Mouse (Mus musculus): ENCODE data around the gene Myo1d. TPM values are rescaled to one million over a fixed set of nuclear protein-coding genes. Genes with fewer than 3 reads are reported as not detected.

The Myo1d gene
- polyA plus RNA-seq, 3 experiments from 2014 or later: 0.71 to 0.86 (median 0.77) TPM

DNA sequence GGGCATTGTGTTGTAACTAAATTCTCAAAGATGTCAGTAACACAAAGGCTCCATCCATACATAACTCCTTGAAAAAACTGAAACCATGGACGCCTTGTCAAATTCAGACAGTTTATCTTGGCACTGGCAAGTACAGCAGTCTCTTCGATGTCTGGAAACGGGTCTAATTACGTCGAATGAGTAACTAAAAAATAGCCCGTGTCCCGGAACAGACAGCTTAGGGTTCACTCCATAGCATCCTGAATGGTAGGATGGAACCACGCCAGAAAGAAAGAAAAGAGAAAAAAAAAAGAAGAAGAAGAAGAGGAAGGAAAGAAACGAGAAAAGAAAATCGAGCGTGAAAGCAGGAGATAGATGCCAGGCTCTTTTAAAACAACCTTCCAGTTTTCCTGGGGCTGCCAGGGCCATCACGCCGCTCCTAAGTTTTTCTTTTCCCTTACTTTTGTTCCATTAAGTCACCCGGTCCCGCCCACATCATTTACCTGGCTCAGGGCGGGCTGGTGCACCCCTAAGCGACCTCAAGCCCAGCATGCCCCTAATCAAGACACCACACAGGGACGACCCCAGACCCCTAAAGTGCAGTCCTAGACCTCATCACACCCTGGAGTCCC lies 804 bp downstream of the Myo1d start:
- ATAC-seq: peak; percentile 20

DNA sequence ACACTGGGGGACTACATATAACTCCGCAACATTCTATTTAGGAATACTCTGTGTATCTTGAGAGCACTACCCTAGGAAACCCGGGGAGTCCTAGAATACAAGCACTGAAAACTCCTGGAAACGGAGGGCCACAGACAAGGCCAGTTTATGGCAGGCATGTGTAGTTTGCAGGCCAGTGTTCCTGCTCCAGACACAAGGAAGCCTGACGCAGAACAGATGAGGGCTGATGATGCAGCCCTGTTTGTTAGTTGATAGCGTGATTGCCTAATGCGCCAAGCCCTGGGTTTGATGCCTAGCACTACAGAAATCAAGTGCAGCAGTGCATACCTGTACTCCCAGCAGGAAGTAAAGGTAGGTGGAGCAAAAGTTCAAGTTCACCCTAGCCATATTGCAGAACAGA lies 1.7 kb downstream of the Myo1d start:
- ATAC-seq: no peak

DNA sequence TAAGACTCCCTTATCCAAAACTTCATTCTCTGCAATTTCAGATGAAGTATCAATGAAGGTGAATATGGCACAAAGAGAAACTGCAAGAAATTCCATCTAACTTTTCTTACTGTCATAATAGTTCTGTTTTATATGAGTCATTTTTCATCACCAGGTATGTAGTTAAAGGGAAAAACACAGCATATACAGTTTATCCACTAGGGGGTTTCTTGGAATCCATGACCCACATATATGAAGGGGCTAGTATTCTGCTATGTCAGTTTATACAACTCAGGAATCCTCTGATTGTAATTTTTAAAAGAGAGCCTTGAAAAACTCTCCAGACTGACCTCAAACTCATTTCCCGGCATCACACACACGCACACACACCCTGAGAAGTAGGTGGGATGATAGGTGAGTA lies 2.1 kb downstream of the Myo1d start:
- no peak for ATAC-seq

DNA sequence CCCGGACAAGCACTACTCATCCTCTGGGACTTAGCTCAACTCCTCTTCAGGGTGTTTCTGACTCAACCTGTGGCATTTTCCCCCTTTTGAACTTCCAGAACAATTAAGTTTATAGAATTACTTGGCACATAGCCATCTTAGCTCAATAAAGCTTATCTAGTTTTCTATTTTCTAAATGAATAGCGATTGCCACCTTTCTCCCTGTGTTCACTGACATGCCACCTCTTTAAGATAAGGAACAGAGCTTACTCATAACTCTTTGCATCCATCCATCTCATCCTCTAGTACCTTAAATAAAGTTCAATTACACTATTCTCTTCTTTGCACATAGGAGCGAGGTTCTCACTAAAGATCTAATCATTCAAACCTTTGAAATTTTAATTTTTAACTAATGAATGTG lies 4.3 kb downstream of the Myo1d start:
- ATAC-seq: no peak

DNA sequence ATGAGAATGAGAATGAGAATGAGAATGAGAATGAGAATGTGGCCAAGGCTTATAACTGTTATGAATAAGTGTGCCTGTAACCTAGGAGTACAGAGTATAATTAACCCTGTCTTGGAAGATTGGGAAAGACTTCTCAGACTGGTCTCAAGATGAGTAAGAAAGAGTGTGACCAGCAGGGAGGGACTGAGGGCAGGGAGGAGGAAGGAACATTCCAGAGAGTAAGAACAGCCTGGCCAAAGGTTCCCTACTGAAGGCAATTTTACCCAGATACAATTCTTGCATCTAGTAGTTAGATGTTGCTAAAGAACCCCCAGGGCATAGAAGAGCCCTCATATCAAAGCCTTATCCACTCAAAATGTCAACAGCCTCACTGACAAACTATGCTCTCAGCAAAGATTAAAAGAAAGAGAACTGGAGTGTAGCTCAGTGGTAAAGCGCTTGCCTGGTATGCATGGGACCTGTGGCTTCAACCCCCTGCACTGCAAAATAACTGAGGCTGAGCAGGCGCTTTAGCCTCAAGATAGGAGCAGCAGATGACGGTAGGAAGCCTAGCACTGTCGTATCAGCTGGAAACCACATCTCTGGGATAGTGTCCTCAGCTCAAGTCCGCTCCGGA lies 7.1 kb downstream of the Myo1d start:
- no peak for ATAC-seq

DNA sequence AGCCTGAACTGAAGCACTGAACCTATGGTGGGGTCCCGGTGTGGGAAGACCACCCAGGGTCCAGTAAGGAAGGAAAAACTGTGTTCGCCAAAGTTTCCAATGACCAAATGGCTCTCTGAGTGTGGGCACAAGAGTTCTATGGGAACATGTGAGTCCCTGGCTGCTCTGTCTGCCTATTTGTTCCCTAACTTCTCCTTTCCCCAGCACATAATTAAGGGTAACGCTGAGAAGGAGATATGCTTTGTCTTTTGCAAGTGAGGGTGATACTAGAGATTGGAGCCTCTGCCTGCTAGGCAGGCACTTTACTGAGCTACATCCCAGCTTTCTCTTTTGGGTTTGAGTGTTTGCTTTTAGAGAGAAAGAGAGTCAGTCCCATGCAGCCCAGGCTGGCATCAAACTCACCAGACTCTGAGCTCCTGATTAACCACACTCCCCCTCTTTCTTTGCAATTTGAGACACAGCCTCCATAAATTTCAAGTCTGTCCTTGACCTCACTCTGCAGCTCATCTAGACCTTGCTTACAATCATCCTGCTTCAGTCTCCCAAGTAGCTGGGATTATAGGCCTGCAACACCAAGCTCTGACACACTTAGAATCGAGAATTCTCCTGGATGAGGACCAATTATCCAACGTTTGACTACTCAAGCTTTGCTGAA lies 8.1 kb downstream of the Myo1d start:
- no peak for ATAC-seq

DNA sequence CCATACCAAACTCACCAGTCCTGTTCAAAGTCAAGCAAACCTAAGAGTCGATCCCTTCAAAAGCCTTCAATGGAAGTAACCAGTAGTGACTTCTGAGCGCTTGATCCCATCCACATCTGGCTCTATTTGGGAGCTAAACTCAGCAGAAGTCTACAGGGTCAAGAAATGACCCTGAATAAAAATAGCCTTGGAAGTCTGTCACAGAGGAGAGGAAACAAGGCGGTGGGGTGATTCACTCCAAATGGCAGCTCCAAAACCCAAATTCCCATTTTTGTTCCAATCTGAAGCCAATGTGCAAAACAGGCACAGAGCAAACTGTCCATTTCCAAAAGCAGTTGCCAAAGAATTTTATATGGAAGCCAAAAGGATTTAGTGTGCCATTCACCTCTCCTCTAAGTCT lies 8.6 kb downstream of the Myo1d start:
- no peak for ATAC-seq

DNA sequence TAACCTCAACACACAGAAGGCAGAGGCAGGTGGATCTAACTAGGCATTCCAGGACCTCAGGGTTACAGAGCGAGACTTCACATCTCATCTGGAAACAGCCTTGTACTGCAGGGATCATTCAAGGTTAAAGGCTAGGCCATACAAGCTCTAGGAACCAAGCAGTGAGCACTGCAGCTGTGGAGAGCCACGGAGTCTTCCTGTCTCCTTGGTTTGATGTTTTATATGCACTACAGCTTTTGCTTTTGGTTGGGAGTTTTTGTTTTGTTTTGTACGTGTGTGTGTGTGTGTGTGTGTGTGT lies 12.6 kb downstream of the Myo1d start:
- ATAC-seq: no peak

DNA sequence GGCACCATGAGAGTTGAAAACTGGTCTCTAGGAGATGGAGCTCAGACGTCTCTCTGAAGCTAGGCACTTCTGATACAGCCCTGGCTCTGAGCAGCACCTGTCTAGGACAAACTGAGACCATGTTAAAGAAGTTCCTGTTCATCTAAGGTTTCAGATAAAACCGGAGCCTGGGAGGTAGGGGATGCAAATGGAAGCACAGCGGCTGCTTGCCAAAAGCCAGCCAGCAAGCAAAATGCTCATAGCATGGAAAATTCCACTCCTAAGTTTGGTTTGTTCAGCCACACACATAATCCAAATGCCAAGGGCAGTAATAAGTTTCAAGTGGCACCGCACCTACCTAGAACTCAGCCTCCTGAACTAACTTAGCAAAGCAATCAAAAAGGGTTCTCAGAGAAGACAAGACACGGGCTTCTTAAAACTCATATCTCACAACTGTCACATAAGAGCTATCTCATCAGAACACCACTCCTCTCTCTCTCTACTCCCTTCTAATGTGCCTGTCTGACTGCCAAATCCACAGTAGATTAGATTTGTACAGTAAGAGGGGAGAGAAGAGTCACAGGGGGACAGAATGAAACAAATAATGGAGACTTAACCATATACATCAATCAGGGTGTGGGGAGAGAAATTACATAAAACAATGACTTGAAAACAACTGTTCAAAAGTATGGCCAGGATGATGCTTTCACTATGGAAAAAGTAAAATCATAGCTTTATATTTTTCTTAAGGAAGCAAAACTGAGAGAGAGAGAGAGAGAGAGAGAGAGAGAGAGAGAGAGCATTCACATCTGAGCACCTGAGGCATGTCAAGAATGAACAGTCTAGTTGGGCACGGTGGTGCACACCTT lies 13.1 kb downstream of the Myo1d start:
- no peak for ATAC-seq

DNA sequence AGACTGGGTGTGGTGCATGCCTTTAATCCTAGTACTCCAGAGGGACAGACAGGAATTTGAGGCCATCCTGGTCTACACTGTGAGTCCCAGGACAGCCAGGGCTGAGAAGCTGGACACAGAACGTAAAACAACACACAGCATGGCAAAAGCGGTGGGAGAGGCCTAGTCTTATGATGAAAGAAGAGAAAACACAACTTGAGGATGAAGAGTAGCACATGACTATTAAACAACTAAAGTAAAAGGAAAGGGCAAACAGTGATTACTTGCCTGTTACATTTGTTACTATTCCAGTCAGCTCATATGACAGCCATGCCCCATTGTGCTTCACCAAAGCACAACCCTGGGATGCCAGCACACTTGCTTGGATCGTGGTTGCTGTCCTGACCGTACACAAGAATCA lies 13.8 kb downstream of the Myo1d start:
- no peak for ATAC-seq

DNA sequence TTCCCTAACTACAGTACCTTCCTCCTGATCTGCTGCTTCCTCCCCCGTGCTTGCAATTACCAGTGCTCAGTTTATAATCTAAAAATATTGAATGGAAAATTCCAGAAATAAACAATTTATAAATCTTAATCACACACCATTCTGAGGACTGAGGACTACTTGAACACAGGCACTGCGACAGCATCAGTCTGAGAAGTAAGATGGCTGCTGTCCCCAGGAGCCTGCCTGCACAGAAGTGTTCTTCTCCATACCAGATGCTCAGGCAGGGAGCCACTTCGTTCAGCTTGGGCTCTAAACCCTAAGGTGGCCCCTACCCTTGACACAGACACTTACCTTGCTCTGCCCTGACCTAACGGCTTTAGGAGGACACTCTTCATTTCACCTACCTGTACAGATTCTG lies 17.8 kb downstream of the Myo1d start:
- no peak for ATAC-seq

DNA sequence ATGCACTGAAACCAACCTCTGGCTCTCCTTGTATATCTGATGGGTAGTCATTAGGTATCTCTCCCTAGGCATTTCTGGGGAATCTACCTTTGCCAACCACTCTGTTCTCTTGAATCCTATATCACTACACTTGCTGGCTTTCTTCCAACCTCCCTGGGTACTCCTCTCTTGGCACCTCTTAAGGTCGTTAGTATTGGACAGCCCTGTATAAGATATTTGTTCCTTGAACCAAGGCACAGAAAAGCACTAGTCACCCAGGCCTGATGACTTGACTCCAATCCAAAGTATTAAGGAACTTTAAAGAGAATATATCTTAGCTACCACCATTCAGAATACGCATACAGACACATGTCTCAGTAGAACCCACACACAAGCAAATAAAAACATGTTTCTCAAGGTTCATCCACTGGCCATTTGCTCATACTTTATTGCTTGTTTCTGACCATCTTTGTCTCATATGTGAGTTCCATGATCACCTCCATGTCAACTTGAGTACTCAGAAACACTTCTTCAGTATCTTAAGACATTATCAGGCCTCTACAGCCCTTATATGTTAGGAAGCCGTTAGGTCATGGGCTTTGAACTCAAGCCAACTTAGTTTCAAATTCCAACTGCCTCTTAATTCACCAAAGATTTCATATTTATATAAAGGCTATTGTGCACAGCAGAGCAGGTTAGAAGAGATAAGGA lies 18.4 kb downstream of the Myo1d start:
- ATAC-seq: no peak

DNA sequence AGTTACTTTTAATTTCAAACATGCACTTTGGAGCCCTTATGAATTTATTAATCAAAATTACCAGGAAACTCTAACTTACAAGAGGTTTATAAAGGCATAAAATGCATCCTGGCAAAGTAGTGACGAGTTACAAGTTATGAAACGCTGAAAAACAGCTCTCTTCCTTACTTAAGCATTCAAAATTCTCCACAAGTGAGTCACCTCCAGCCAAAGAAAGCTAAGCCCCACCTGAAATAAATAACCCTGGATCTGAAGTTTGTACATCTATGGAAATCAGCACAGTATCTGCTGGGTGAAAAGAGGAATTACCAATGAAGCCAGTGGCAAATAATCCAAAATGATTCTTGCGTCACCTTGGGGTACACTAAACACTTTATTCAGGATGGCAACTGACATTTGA lies 20.8 kb downstream of the Myo1d start:
- no peak for ATAC-seq

DNA sequence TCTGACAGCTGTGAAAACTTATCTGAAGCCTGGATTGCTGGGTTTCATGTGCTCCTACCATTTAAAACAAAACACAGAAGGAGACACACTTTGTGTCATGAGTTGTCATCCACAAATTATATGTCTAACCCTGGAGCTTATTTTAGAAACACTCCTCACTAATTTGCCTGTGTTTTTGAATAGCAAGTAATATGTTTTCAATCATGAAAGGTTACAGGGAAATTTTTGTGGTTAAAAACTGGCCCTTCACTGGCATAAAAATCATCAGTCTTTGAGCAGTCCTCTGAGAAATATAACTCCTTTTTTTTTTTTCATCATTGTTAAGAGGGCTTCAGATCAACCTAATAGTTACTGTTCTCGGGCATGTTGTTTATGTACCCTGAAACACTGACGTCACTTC lies 25.6 kb downstream of the Myo1d start:
- no peak for ATAC-seq

DNA sequence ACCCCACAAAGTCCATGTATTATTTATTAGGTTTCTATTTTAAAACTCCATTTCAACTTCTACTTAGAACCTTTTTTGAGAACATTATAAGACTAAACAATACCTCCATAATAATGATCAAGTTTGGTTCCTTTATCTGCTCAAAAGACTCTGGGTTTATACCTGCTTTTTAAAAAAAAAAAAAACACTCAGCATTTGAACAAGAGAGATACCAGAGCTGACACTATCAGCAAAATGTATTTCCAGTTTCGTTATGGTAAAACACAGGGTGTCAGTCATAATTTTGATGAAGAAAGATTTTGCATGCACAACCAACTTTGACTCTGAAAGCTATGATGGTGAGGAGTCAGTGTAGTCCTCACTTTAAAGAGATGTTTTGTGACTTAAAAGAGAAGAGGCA lies 28.7 kb downstream of the Myo1d start:
- no peak for ATAC-seq

DNA sequence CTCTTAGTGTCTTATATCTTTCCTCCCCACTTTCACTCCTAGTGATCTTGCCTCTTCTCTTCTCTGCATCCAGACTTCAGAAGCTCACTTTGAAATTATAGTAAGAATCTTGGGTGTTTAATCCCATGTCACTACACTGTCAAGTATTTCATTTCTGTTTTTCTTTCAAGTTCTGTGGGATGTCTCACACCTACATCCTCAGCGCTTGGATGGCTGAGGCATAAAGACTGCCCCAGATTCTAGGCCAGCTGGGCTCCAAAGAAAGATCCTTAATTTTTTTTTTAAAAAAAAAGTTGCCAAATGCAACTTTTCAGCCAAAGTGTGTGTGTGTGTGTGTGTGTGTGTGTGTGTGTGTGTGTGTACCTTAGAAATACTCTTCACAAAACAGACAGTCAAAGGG lies 30.6 kb downstream of the Myo1d start:
- ATAC-seq: no peak

DNA sequence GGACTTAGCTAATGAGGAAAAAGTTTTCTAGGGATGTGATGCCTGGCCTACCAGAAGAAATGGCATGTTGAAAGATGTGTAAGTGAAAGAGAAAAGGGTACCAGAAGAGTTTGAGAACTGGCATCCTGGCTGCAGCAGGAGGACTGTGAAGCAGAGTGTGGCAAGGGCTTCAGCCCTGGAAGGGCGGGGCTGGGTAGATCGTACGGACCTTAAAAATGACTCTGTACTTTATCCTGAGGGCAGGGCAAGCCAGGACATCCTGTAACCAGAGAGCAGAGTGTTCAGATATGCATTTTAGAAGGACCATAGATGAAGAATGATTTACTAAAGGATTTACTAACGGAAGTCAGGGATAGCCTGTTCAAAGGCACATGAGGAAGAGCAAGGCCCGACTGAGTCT lies 34.4 kb downstream of the Myo1d start:
- no peak for ATAC-seq

DNA sequence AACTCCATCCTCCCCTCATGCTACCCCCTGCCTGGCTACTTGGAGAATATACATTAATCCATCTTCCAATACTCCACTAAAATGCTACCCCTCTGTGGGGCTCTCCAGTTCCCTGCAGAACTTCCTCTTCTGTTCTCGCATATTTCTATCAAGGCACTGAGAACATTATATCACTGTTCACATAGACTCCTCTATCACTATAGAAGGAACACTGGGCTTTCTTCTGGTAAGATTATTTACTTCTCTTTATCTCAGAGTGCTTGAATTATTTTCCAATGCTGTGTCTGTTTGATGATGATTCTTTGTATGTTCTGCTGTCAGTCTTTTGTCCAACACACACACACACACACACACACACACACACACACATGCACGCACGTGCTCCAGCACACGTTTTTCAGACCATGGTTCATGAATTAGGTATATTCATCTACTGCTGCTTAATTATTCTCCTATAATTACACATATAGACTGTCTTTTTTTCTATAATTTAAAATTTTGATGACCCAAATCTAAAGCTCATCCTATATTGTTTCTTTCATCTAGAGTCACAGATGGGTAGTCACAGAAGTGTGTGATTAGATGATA lies 35.9 kb downstream of the Myo1d start:
- ATAC-seq: no peak

DNA sequence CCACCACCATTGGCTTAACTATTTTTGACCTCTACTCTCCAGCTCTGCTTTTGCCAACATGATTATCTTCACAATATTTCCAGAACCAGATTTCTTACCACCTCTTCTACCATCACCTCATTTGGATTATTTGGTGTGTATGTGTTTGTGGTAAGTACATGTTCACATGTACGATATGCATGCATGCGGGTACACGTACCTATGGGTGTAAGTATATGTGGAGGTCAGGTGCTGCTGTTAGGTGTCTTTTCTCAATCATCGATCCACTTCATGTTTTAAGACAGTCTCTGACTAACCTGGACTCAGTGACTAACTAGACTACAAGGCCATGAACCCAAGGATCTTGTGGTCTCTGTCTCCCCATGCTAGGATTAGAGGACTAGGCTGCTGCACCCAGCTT lies 37.4 kb downstream of the Myo1d start:
- no peak for ATAC-seq

DNA sequence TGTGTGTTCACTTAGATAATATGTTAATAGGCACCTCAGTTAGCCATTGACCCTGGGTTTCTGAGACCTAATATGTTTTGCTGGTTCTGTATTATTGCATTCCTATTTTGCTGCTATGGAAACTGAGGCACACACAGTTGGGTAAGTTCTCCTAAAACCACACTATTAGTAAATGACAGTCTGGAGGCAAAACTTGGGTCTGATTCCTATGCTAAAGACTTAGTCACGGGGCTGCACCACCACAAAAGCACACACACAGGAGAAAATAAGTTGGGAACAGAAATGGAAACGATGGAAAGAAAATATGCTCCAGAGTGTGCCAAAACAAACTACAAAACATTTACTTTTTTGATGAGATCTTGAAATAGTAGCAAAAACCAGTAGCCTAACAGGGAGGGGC lies 45.1 kb downstream of the Myo1d start:
- ATAC-seq: no peak

DNA sequence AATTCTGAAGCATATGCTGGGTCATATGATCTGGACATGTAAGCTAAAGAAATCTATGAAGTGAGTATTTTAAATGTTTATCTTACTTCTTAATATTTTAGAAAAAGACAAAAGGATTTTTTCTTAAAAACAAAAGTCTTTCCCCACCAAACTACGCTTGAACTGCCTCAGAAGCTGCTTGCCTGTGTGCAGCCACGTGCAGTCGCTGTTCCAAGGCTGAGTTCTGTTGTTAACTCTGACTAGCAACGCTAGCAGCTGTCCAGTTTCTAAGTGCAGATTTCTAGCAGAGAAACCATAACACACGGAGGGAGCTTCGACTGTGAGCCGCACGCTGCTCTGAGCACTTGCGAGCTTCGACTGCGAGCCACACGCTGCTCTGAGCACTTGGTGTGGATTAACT lies 55.1 kb downstream of the Myo1d start:
- ATAC-seq: no peak

DNA sequence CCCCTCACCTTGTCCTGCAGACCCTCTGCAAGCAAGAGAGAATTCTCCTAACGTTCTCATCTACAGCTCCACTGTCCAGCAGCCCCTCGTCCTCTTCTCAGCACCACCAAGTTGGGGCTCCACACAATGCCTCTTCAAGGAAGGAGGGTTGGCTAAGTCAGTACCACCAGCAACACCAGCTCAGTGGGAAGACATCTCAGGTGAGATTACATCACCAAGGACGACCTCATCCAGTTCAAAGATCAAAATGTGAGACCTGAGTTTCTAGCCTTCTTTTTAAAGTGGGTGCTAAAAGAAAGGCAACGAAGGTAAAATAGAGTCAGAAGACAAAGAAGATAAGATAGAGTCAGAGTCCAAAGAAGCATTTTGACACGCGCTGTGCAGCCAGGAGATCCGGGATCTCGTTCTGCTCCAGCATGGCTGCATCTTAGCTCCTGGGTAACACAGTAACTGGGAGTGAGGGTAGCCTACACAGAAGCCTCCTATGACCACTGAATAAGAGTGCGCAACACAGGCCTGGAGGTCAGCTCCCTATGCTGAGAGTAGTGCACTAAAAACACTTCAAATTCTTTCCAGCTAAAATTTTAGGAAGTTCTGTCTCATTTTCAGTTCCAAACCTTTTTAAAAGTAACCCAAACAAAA lies 56.3 kb downstream of the Myo1d start:
- ATAC-seq: no peak
